Mouse (Mus musculus) liver, adult 2 months (tissue): ENCODE results near the gene Hoxa4.

Source experiments
- CTCF ChIP-seq: fragments of 200-500 bp; IDR thresholded peaks from 2 replicates; pipeline ENCODE4 v1.5.1; 2011; ENCODE audit warnings: low read depth, low read length, control low read depth
- POLR2A ChIP-seq: fragments of 200-500 bp; IDR thresholded peaks from 2 replicates; pipeline ENCODE4 v1.6.1; 2011; ENCODE audit warnings: low read length, control low read depth; ENCODE audit not compliant: insufficient read depth; ENCODE audit errors: extremely low read depth

GRCm38 (mm10) chr6:52222729-52223128, 31.2 kb upstream of the Hoxa4 start:
- TF ChIP-seq POLR2A (no peak), CTCF (no peak)
